ENCODE assay signal across 15 mouse cellular contexts in the genomic region with DNA sequence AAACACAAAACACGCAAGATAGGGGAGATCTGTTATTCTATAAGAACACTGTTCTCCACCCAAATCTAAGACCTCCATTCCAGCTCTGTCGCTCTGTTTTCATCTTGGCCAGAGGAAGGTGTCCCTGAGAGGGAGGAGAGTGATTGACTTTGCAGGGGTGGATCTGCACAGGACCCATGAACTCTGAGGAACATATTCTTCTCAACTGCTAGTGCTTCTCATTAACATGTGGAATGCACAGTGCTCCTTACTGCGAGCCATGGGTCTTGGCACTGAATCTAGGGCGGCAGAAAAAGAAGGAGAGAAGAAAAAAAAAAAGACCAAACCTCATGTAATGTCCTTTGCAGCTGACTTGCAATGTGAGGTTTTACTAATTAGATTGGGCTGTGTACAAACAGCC. TPM values are rescaled to one million over a fixed set of nuclear protein-coding genes. Genes with fewer than 3 reads are reported as not detected.
DNase-seq lines count a peak whose midpoint lies in the region; ATAC-seq and TF ChIP-seq lines count a peak whose summit lies in the region.
"Had no signal": no experiment of that assay in that cellular context is flagged by ENCODE, and none has a peak within 500 bp of the region (broad histone marks: within the 10 kb centered on the region; RNA-seq: fewer than 3 reads in every experiment).

No protein-coding gene starts in this region.

- no peak for TF ChIP-seq CTCF in midbrain, postnatal 0 days (IDR thresholded peaks at IDR 0.05)
- no peak for TF ChIP-seq CTCF in forebrain, postnatal 0 days (IDR thresholded peaks at IDR 0.05; ENCODE audit: low read depth)

- peaks cover 9% of the 10 kb centered on the region for H3K4me1 ChIP-seq in heart, embryonic 13.5 days
- H3K4me1 ChIP-seq in midbrain, postnatal 0 days (ENCODE audit: insufficient read depth, low read length), result no peaks in the 10 kb centered on the region
- H3K4me1 ChIP-seq in midbrain, embryonic 14.5 days (ENCODE audit: control insufficient read depth, insufficient read depth, low read length), result no peaks in the 10 kb centered on the region
- no peaks in the 10 kb centered on the region for H3K4me1 ChIP-seq in forebrain, postnatal 0 days (ENCODE audit: insufficient read depth)
- H3K4me1 ChIP-seq: hindbrain, embryonic 12.5 days; liver, embryonic 12.5 days; midbrain, embryonic 12.5 days had no signal

- peaks cover 8% of the 10 kb centered on the region for H3K9me3 ChIP-seq in heart, embryonic 13.5 days
- H3K9me3 ChIP-seq in midbrain, postnatal 0 days (ENCODE audit: low read length), result 0 out of 2 replicates have a peak, but pooled peaks cover 3% of the 10 kb centered on the region
- H3K9me3 ChIP-seq in midbrain, embryonic 14.5 days (ENCODE audit: control insufficient read depth, low read length), result no peaks in the 10 kb centered on the region
- H3K9me3 ChIP-seq in forebrain, postnatal 0 days (ENCODE audit: low read length), result no peaks in the 10 kb centered on the region
- H3K9me3 ChIP-seq: hindbrain, embryonic 12.5 days; liver, embryonic 12.5 days had no signal

- no peak overlapping the region for H3K4me3 ChIP-seq in heart, embryonic 13.5 days
- H3K4me3 ChIP-seq in midbrain, postnatal 0 days (ENCODE audit: low read depth, low read length), result no peak overlapping the region
- no peak overlapping the region for H3K4me3 ChIP-seq in midbrain, embryonic 14.5 days (replicated peaks; ENCODE audit: low read depth, low read length)
- H3K4me3 ChIP-seq in forebrain, postnatal 0 days (ENCODE audit: low read depth, low read length), result no peak overlapping the region
- H3K4me3 ChIP-seq: hindbrain, embryonic 12.5 days; layer of hippocampus, adult 2 months; liver, embryonic 12.5 days; midbrain, embryonic 12.5 days; myocyte had no signal

- no peak overlapping the region for H3K4me2 ChIP-seq in heart, embryonic 13.5 days
- no peak overlapping the region for H3K4me2 ChIP-seq in midbrain, postnatal 0 days (ENCODE audit: low read depth, low read length, poor library complexity, severe bottlenecking)
- H3K4me2 ChIP-seq in midbrain, embryonic 14.5 days (ENCODE audit: low read length), result no peak overlapping the region
- no peak overlapping the region for H3K4me2 ChIP-seq in forebrain, postnatal 0 days (ENCODE audit: low read depth)
- H3K4me2 ChIP-seq: hindbrain, embryonic 12.5 days; liver, embryonic 12.5 days; midbrain, embryonic 12.5 days had no signal

- 53% methylated on average over 4 of the region's 4 CpGs for WGBS in heart, embryonic 13.5 days
- 75% methylated on average over 4 of the region's 4 CpGs for WGBS in midbrain, postnatal 0 days
- 93% methylated on average over 4 of the region's 4 CpGs for WGBS in midbrain, embryonic 14.5 days
- 60% methylated on average over 4 of the region's 4 CpGs for WGBS in forebrain, postnatal 0 days

- H3K9ac ChIP-seq in heart, embryonic 13.5 days, result no peak overlapping the region
- no peak overlapping the region for H3K9ac ChIP-seq in midbrain, postnatal 0 days (replicated peaks; ENCODE audit: low read length, poor library complexity, severe bottlenecking)
- H3K9ac ChIP-seq in midbrain, embryonic 14.5 days (replicated peaks; ENCODE audit: low read length), result no peak overlapping the region
- H3K9ac ChIP-seq in forebrain, postnatal 0 days, result no peak overlapping the region
- H3K9ac ChIP-seq: hindbrain, embryonic 12.5 days; liver, embryonic 12.5 days; midbrain, embryonic 12.5 days had no signal

- ATAC-seq in heart, embryonic 13.5 days (ENCODE audit: extremely low read depth, insufficient number of reproducible peaks, low FRiP score, low TSS enrichment), result no peak
- ATAC-seq in midbrain, postnatal 0 days (ENCODE audit: low FRiP score), result no peak
- ATAC-seq in midbrain, embryonic 14.5 days (ENCODE audit: low FRiP score, low TSS enrichment), result no peak
- no peak for ATAC-seq in forebrain, postnatal 0 days
- ATAC-seq: liver, embryonic 12.5 days had no signal

- peaks cover 7% of the 10 kb centered on the region; the same call in 1 of the 2 replicates for H3K27me3 ChIP-seq in heart, embryonic 13.5 days (replicated peaks)
- H3K27me3 ChIP-seq in midbrain, postnatal 0 days (ENCODE audit: insufficient read depth, low read length), result no peaks in the 10 kb centered on the region
- H3K27me3 ChIP-seq in midbrain, embryonic 14.5 days (ENCODE audit: control insufficient read depth, insufficient read depth, low read length), result no peaks in the 10 kb centered on the region
- no peaks in the 10 kb centered on the region for H3K27me3 ChIP-seq in forebrain, postnatal 0 days (ENCODE audit: insufficient read depth, low read length)
- H3K27me3 ChIP-seq: hindbrain, embryonic 12.5 days; liver, embryonic 12.5 days; midbrain, embryonic 12.5 days had no signal

- no peak for DNase-seq in heart, postnatal 36 days
- DNase-seq in kidney, postnatal 14 days, result peak; percentile 27
- DNase-seq in kidney, adult 8-10 months, result no peak
- peak; percentile 44 for DNase-seq in midbrain, postnatal 0 days (ENCODE audit: low spot score)
- no peak for DNase-seq in midbrain, embryonic 14.5 days
- peak; percentile 21 for DNase-seq in testis, postnatal 14 days (ENCODE audit: low spot score)
- DNase-seq in forebrain, postnatal 0 days, result no peak
- DNase-seq: retina, postnatal 1 day; thymus, adult 2 months had no signal

- 0 out of 2 replicates have a peak, but pooled peaks cover 3% of the 10 kb centered on the region for H3K36me3 ChIP-seq in heart, embryonic 13.5 days
- H3K36me3 ChIP-seq in midbrain, postnatal 0 days (ENCODE audit: insufficient read depth, low read length), result no peaks in the 10 kb centered on the region
- no peaks in the 10 kb centered on the region for H3K36me3 ChIP-seq in midbrain, embryonic 14.5 days (ENCODE audit: control insufficient read depth, insufficient read depth, low read length)
- no peaks in the 10 kb centered on the region for H3K36me3 ChIP-seq in forebrain, postnatal 0 days (ENCODE audit: insufficient read depth)
- H3K36me3 ChIP-seq: hindbrain, embryonic 12.5 days; liver, embryonic 12.5 days; midbrain, embryonic 12.5 days had no signal

- peak overlapping the region; percentile 57; the same call in 1 of the 2 replicates for H3K27ac ChIP-seq in heart, embryonic 13.5 days (replicated peaks)
- peak overlapping the region; percentile 26; the same call in 1 of the 2 replicates for H3K27ac ChIP-seq in midbrain, postnatal 0 days (ENCODE audit: low read depth, low read length)
- no peak overlapping the region for H3K27ac ChIP-seq in midbrain, embryonic 14.5 days (replicated peaks; ENCODE audit: low read depth, low read length)
- no peak overlapping the region for H3K27ac ChIP-seq in forebrain, postnatal 0 days (ENCODE audit: low read depth, low read length)
- H3K27ac ChIP-seq: hindbrain, embryonic 12.5 days; layer of hippocampus, adult 2 months; liver, embryonic 12.5 days; midbrain, embryonic 12.5 days had no signal

- intact Hi-C loops in heart, postnatal 36 days (cut with DNase I), result no loop called here

RNA-seq across cellular contexts. Expression of a gene that starts 9.4 kb away (rescaled TPM):
- polyA plus RNA-seq in heart, embryonic 13.5 days (2015; fragmentation: Nextera tagmentation; extraction: Ambion mirVana), result 2.3 TPM in 2 replicates
- 1 to 10 TPM; 6.2 to 6.4 TPM for total RNA-seq in heart, postnatal 36 days (2021)
- total RNA-seq in midbrain, postnatal 0 days (2014; rRNA removed), result 5.7 and 5.9 TPM in 2 replicates
- polyA plus RNA-seq in midbrain, postnatal 0 days (2015; fragmentation: Nextera tagmentation; extraction: Ambion mirVana), result 0.75 and 0.85 TPM in 2 replicates
- polyA plus RNA-seq in midbrain, embryonic 14.5 days (2014; fragmentation: Nextera tagmentation; extraction: Ambion mirVana), result 0.46 and 0.92 TPM in 2 replicates
- 1.3 and 3.0 TPM in 2 replicates for total RNA-seq in forebrain, postnatal 0 days (2014; rRNA removed)
- polyA plus RNA-seq in forebrain, postnatal 0 days (2015; fragmentation: Nextera tagmentation; extraction: Ambion mirVana), result 0.21 and 0.47 TPM in 2 replicates

Comparison
In these comparisons a context has a peak if more than half of its experiments do, and no peak if none do; other contexts are left out.
1. H3K27ac ChIP-seq: peak in heart, embryonic 13.5 days (single experiment) and midbrain, postnatal 0 days (single experiment); none in midbrain, embryonic 14.5 days (single experiment) and forebrain, postnatal 0 days (single experiment).
2. DNase-seq: peak in kidney, postnatal 14 days (single experiment), midbrain, postnatal 0 days (single experiment) and testis, postnatal 14 days (single experiment); none in heart, postnatal 36 days (0 of 2), kidney, adult 8-10 months (0 of 2), midbrain, embryonic 14.5 days (single experiment) and forebrain, postnatal 0 days (single experiment).